Mouse (Mus musculus) naive thymus-derived CD4-positive, alpha-beta T cell, adult 2 months (primary cell): ENCODE data around the gene Csrnp2.

Source experiments
- DNase-seq: peaks from one replicate; pipeline ENCODE4 v3.0.0-alpha.2; 2011; ENCODE audit warnings: low read depth

Csrnp2 gene

GRCm38 (mm10) chr15:100473926-100474503, 21.3 kb downstream of the Csrnp2 start:
- DNase-seq, result no peak

- DNase-seq, result no peak
Measured at GRCm38 (mm10) chr15:100470037-100470436, 25.3 kb downstream of the Csrnp2 start.

- no peak for DNase-seq
Measured at GRCm38 (mm10) chr15:100469189-100469545, 26.1 kb downstream of the Csrnp2 start.

- peak; percentile 91 for DNase-seq
Measured at GRCm38 (mm10) chr15:100468295-100469188, 26.7 kb downstream of the Csrnp2 start, which contains the start of gene Letmd1. Gene Letmd1, plus strand, starts transcription at chr15:100469023.

GRCm38 (mm10) chr15:100467738-100468137, 27.6 kb downstream of the Csrnp2 start:
- DNase-seq, result no peak

GRCm38 (mm10) chr15:100465432-100465831, 29.9 kb downstream of the Csrnp2 start:
- peak; percentile 51 for DNase-seq

- peak; percentile 86 for DNase-seq
Measured at GRCm38 (mm10) chr15:100463712-100464111, 31.6 kb downstream of the Csrnp2 start.

GRCm38 (mm10) chr15:100462086-100462485, 33.2 kb downstream of the Csrnp2 start:
- no peak for DNase-seq

- DNase-seq, result no peak
Measured at GRCm38 (mm10) chr15:100461646-100462045, 33.6 kb downstream of the Csrnp2 start.

- peak; percentile 84 for DNase-seq
Measured at GRCm38 (mm10) chr15:100460942-100461341, 34.3 kb downstream of the Csrnp2 start.

- DNase-seq, result peak; percentile 92
Measured at GRCm38 (mm10) chr15:100458055-100458454, 37.2 kb downstream of the Csrnp2 start.

- peak; percentile 92 for DNase-seq
Measured at GRCm38 (mm10) chr15:100457340-100457739, 37.9 kb downstream of the Csrnp2 start.

- no peak for DNase-seq
Measured at GRCm38 (mm10) chr15:100456356-100456991, 38.8 kb downstream of the Csrnp2 start.

- no peak for DNase-seq
Measured at GRCm38 (mm10) chr15:100452486-100452885, 42.8 kb downstream of the Csrnp2 start.

- DNase-seq, result no peak
Measured at GRCm38 (mm10) chr15:100451245-100451644, 44.0 kb downstream of the Csrnp2 start.

- no peak for DNase-seq
Measured at GRCm38 (mm10) chr15:100449495-100449894, 45.8 kb downstream of the Csrnp2 start.

GRCm38 (mm10) chr15:100448572-100448971, 46.7 kb downstream of the Csrnp2 start:
- DNase-seq, result no peak

- DNase-seq, result no peak
Measured at GRCm38 (mm10) chr15:100446887-100447286, 48.4 kb downstream of the Csrnp2 start.

GRCm38 (mm10) chr15:100443126-100443922, 52.0 kb downstream of the Csrnp2 start:
- peak; percentile 96 for DNase-seq

GRCm38 (mm10) chr15:100436518-100436917, 58.8 kb downstream of the Csrnp2 start:
- DNase-seq, result no peak

GRCm38 (mm10) chr15:100436112-100436511, 59.2 kb downstream of the Csrnp2 start:
- DNase-seq, result no peak

- no peak for DNase-seq
Measured at GRCm38 (mm10) chr15:100433234-100433633, 62.1 kb downstream of the Csrnp2 start.
